10 mouse cellular contexts compared by ENCODE assay signal in genomic region chr2:163166067-163166805, GRCm38 (mm10). TPM values are rescaled to one million over a fixed set of nuclear protein-coding genes. Genes with fewer than 3 reads are reported as not detected.
DNase-seq lines count a peak whose midpoint lies in the region; ATAC-seq lines count a peak whose summit lies in the region.
"Had no signal": no experiment of that assay in that cellular context is flagged by ENCODE, and none has a peak within 500 bp of the region (broad histone marks: within the 10 kb centered on the region; RNA-seq: fewer than 3 reads in every experiment).

No protein-coding gene starts in this region.

- DNase-seq in heart, postnatal 4 days, result peak; percentile 7
- no peak for DNase-seq in heart, adult 11 months
- peak; percentile 49 for DNase-seq in CD4-positive helper T cell, adult 2 months (ENCODE audit: low read depth, low spot score)
- peak; percentile 40 to 56 for DNase-seq in adrenal gland, adult 18-20 months (ENCODE audit: low spot score in 2 of 2)
- no peak for DNase-seq in gastrocnemius, postnatal 36 days
- DNase-seq in frontal cortex, postnatal 14 days (ENCODE audit: low spot score in 2 of 2), result no peak
- DNase-seq: kidney, adult 8-10 months had no signal

- intact Hi-C loops in gastrocnemius, postnatal 36 days (cut with DNase I), result no loop called here

- ATAC-seq in inflammation-experienced regulatory T-cells, adult 6 months, result peak; percentile 71
- ATAC-seq in erythroblast, adult 5-6 weeks (replicated peaks; ENCODE audit: low FRiP score, poor library complexity, severe bottlenecking), result no peak

RNA-seq across cellular contexts. Expression of gene Tox2, which starts 36.7 kb away (rescaled TPM):
- total RNA-seq in heart, postnatal 4 days (2021), result 1 to 10 TPM; 4.1 to 5.6 TPM
- 10 to 100 TPM in 1 of 2 experiments, 1 to 10 TPM in 1; 4.1 to 24.2 TPM for total RNA-seq in adrenal gland, adult 18-20 months (2021)
- polyA plus RNA-seq in inflammation-experienced regulatory T-cells, adult 6 months (2017; shearing (Covaris generic)), result 10 to 100 TPM; 11.0 to 19.2 (median 13.1) TPM
- total RNA-seq in erythroblast, adult 5-6 weeks (2015; ENCODE audit: low replicate concordance), result not detected in 2 replicates
- total RNA-seq in erythroblast, adult 5-6 weeks (2017; ENCODE audit: low replicate concordance), result not detected in 2 replicates
- under 1 TPM in 1 of 2 experiments, not detected in 1; 0.20 TPM for total RNA-seq in gastrocnemius, postnatal 36 days (2021)
- total RNA-seq: MEL had no signal

Comparison
In these comparisons a context has a peak if more than half of its experiments do, and no peak if none do; other contexts are left out.
1. DNase-seq: peak in heart, postnatal 4 days (single experiment), CD4-positive helper T cell, adult 2 months (single experiment) and adrenal gland, adult 18-20 months (2 of 2); none in heart, adult 11 months (single experiment), gastrocnemius, postnatal 36 days (0 of 2) and frontal cortex, postnatal 14 days (0 of 2).
2. RNA of gene Tox2, which starts 36.7 kb away (total RNA-seq): 4.1 to 24.2 TPM in adrenal gland, adult 18-20 months and 4.1 to 5.6 TPM in heart, postnatal 4 days; 0.20 TPM in gastrocnemius, postnatal 36 days and not detected in erythroblast, adult 5-6 weeks; every median in the first group is over 4 times any median in the second.